Mouse (Mus musculus) liver, embryonic 12.5 days (tissue): ENCODE data around the gene Gtf2f1. TPM values are rescaled to one million over a fixed set of nuclear protein-coding genes. Genes with fewer than 3 reads are reported as not detected.

ENCODE experiments used
- ATAC-seq: fragments of 200-750 bp; cut with Nextera tagmentation; 2 replicates; pipeline ENCODE4 v1.8.0; 2017; ENCODE audit warnings: moderate number of reproducible peaks, mild to moderate bottlenecking, moderate library complexity
- H3K27ac ChIP-seq: fragments of 300-500 bp; sonication (generic); 2 replicates; pipeline ENCODE4 v1.5.1; 2016; ENCODE audit warnings: mild to moderate bottlenecking
- H3K27me3 ChIP-seq: fragments of 300-500 bp; sonication (generic); replicated peaks from 2 replicates; pipeline ENCODE4 v1.6.1; 2016; ENCODE audit warnings: mild to moderate bottlenecking, moderate library complexity
- H3K36me3 ChIP-seq: fragments of 300-500 bp; sonication (generic); 2 replicates; pipeline ENCODE4 v1.6.1; 2016; ENCODE audit warnings: mild to moderate bottlenecking, moderate library complexity
- H3K4me1 ChIP-seq: fragments of 300-500 bp; sonication (generic); 2 replicates; pipeline ENCODE4 v1.6.1; 2016
- H3K4me2 ChIP-seq: fragments of 300-500 bp; sonication (generic); 2 replicates; pipeline ENCODE4 v1.6.1; 2016; ENCODE audit warnings: mild to moderate bottlenecking, moderate library complexity
- H3K4me3 ChIP-seq: fragments of 300-500 bp; sonication (generic); 2 replicates; pipeline ENCODE4 v1.5.1; 2016; ENCODE audit warnings: mild to moderate bottlenecking, moderate library complexity
- H3K9ac ChIP-seq: fragments of 300-500 bp; sonication (generic); 2 replicates; pipeline ENCODE4 v1.6.1; 2016; ENCODE audit warnings: mild to moderate bottlenecking, moderate library complexity
- H3K9me3 ChIP-seq: fragments of 300-500 bp; sonication (generic); replicated peaks from 2 replicates; pipeline ENCODE4 v1.6.1; 2016; ENCODE audit warnings: mild to moderate bottlenecking, moderate library complexity
- WGBS: fragments of 180-500 bp; shearing (Covaris S2); methylation state at CpG from one replicate; pipeline ENCODE4 v1.1.7; 2016; ENCODE audit not compliant: insufficient replicate concordance; 5-methylcytosine and 5-hydroxymethylcytosine counted together
- polyA plus RNA-seq: library from polyadenylated mRNA; unstranded; fragments of >200 nt; fragmentation: Nextera tagmentation; extraction: Ambion mirVana; gene quantifications from 2 replicates; pipeline ENCODE4 v1.2.1, GENCODE M21; 2016

The Gtf2f1 gene
- polyA plus RNA-seq, 1 experiment from 2014 or later: 78.5 TPM

GRCm38 (mm10) chr17:56962642-56963405 is 48.3 kb downstream of the Gtf2f1 start:
- Histone ChIP-seq H3K9me3 (no peaks in the 10 kb centered on the region), H3K4me3 (no peak overlapping the region), H3K4me2 (no peak overlapping the region), H3K4me1 (peaks cover 8% of the 10 kb centered on the region), H3K27ac (no peak overlapping the region), H3K27me3 (peaks cover 33% of the 10 kb centered on the region), H3K36me3 (no peaks in the 10 kb centered on the region), H3K9ac (no peak overlapping the region)
- 45% methylated on average over 5 of the region's 5 CpGs for WGBS
- ATAC-seq: no peak

- 78% methylated on average over 4 of the region's 4 CpGs for WGBS
- Histone ChIP-seq H3K36me3 (no peaks in the 10 kb centered on the region), H3K27ac (no peak overlapping the region), H3K9me3 (no peaks in the 10 kb centered on the region), H3K9ac (no peak overlapping the region), H3K27me3 (peaks cover 33% of the 10 kb centered on the region), H3K4me3 (no peak overlapping the region), H3K4me2 (no peak overlapping the region), H3K4me1 (peaks cover 15% of the 10 kb centered on the region)
- no peak for ATAC-seq
These were observed 49.2 kb downstream of the Gtf2f1 start for GRCm38 (mm10) chr17:56961880-56962279.

DNA sequence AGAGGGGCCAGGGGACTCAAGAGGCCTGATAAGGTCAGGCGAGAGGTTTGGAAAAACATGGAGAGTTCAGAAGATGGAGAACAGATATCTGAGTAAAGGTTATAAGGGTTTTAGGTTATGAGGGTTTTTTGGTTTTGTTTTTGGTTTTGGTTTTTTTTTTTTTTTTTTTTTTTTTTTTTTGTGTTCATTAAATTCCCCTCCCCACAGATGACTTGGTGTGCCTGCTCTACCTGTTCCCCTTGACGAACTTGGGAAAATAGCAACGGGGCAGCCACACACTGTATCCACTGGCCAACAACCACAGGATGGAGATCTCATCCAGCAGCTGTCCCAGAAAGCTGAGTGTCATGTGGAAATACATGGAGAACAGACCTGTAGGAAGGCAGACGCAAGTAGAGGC is 52.4 kb downstream of the Gtf2f1 start:
- Histone ChIP-seq H3K36me3 (no peaks in the 10 kb centered on the region), H3K27me3 (peaks cover 47% of the 10 kb centered on the region), H3K9me3 (no peaks in the 10 kb centered on the region), H3K4me1 (peaks cover 15% of the 10 kb centered on the region), H3K9ac (no peak overlapping the region), H3K27ac (no peak overlapping the region), H3K4me3 (no peak overlapping the region), H3K4me2 (peak overlapping the region; percentile 48; the same call in 1 of the 2 replicates)
- WGBS: 56% methylated on average over 4 of the region's 4 CpGs
- ATAC-seq: no peak

GRCm38 (mm10) chr17:56957763-56958429 is 53.2 kb downstream of the Gtf2f1 start:
- H3K9ac ChIP-seq: no peak overlapping the region
- H3K4me3 ChIP-seq: no peak overlapping the region
- peak; percentile 97 for ATAC-seq
- WGBS: 13% methylated on average over 11 of the region's 11 CpGs
- no peaks in the 10 kb centered on the region for H3K36me3 ChIP-seq
- no peaks in the 10 kb centered on the region for H3K9me3 ChIP-seq
- H3K4me1 ChIP-seq: peaks cover 15% of the 10 kb centered on the region
- H3K27ac ChIP-seq: peak overlapping the region; percentile 61; the same call in 1 of the 2 replicates
- peak overlapping the region; percentile 48 for H3K4me2 ChIP-seq
- peaks cover 47% of the 10 kb centered on the region for H3K27me3 ChIP-seq

- no peaks in the 10 kb centered on the region for H3K9me3 ChIP-seq
- peaks cover 15% of the 10 kb centered on the region for H3K4me1 ChIP-seq
- no peak overlapping the region for H3K4me2 ChIP-seq
- H3K27ac ChIP-seq: no peak overlapping the region
- no peaks in the 10 kb centered on the region for H3K36me3 ChIP-seq
- 59% methylated on average over 7 of the region's 7 CpGs for WGBS
- H3K27me3 ChIP-seq: peaks cover 52% of the 10 kb centered on the region
- no peak for ATAC-seq
- H3K4me3 ChIP-seq: no peak overlapping the region
- H3K9ac ChIP-seq: no peak overlapping the region
These were observed 56.2 kb downstream of the Gtf2f1 start for GRCm38 (mm10) chr17:56954871-56955270.

Other genes with a start within 250 kb of the Gtf2f1 start
- gene Dus3l, start 246.5 kb downstream of the Gtf2f1 start, polyA plus RNA-seq: 24.1 and 24.6 TPM in 2 replicates
- gene Prr22, start 241.0 kb downstream of the Gtf2f1 start, polyA plus RNA-seq: 1.1 and 1.2 TPM in 2 replicates
- 12.6 and 13.6 TPM in 2 replicates for gene Rfx2, start 180.3 kb downstream of the Gtf2f1 start, polyA plus RNA-seq
- not detected in 2 replicates for gene Acsbg2, start 136.8 kb downstream of the Gtf2f1 start, polyA plus RNA-seq
- 0.08 and 0.11 TPM in 2 replicates for gene 1700061G19Rik, start 135.8 kb downstream of the Gtf2f1 start, polyA plus RNA-seq
- 24.4 and 24.7 TPM in 2 replicates for gene Mllt1, start 75.9 kb downstream of the Gtf2f1 start, polyA plus RNA-seq
- gene Acer1, start 29.2 kb downstream of the Gtf2f1 start, polyA plus RNA-seq: not detected in 2 replicates
- 108 and 115 TPM in 2 replicates for gene Clpp, start 21.0 kb downstream of the Gtf2f1 start, polyA plus RNA-seq
- gene Alkbh7, start 13.9 kb downstream of the Gtf2f1 start, polyA plus RNA-seq: 24.5 and 25.1 TPM in 2 replicates
- gene Pspn, start 11.3 kb downstream of the Gtf2f1 start, polyA plus RNA-seq: 0.29 and 0.31 TPM in 2 replicates
- gene Gm17949, start 181 bp upstream of the Gtf2f1 start, polyA plus RNA-seq: 0.11 and 0.33 TPM in 2 replicates
- 54.9 and 57.1 TPM in 2 replicates for gene Khsrp, start 20.2 kb upstream of the Gtf2f1 start, polyA plus RNA-seq
- not detected in 2 replicates for gene Slc25a41, start 30.4 kb upstream of the Gtf2f1 start, polyA plus RNA-seq
- 2.5 and 3.0 TPM in 2 replicates for gene Crb3, start 47.8 kb upstream of the Gtf2f1 start, polyA plus RNA-seq
- gene Slc25a23, start 48.6 kb upstream of the Gtf2f1 start, polyA plus RNA-seq: 3.2 and 3.5 TPM in 2 replicates
- gene Dennd1c, start 67.2 kb upstream of the Gtf2f1 start, polyA plus RNA-seq: 1.8 and 2.2 TPM in 2 replicates
- 1.1 and 1.4 TPM in 2 replicates for gene Tubb4a, start 76.5 kb upstream of the Gtf2f1 start, polyA plus RNA-seq
- 2.3 and 2.4 TPM in 2 replicates for gene Tnfsf9, start 94.0 kb upstream of the Gtf2f1 start, polyA plus RNA-seq
- gene Cd70, start 138.5 kb upstream of the Gtf2f1 start, polyA plus RNA-seq: not detected in 2 replicates
- 1.6 and 1.7 TPM in 2 replicates for gene Tnfsf14, start 182.9 kb upstream of the Gtf2f1 start, polyA plus RNA-seq
- gene C3, start 216.8 kb upstream of the Gtf2f1 start, polyA plus RNA-seq: 95.1 and 100 TPM in 2 replicates
- gene Gpr108, start 237.2 kb upstream of the Gtf2f1 start, polyA plus RNA-seq: 18.2 and 18.4 TPM in 2 replicates
- gene Trip10, start 238.2 kb upstream of the Gtf2f1 start, polyA plus RNA-seq: 14.7 and 15.3 TPM in 2 replicates